Mouse (Mus musculus) intestine, embryonic 15.5 days (tissue): ENCODE results near the gene Timp3. TPM values are rescaled to one million over a fixed set of nuclear protein-coding genes. Genes with fewer than 3 reads are reported as not detected.
A peak's percentile ranks its signal among the peaks of the same experiment; 100 is the strongest.

Source experiments
- ATAC-seq: fragments of 200-750 bp; cut with Nextera tagmentation; 2 replicates; pipeline ENCODE4 v1.8.0; 2017; ENCODE audit warnings: moderate TSS enrichment, moderate library complexity
- H3K27ac ChIP-seq: fragments of 300-500 bp; sonication (generic); 2 replicates; pipeline ENCODE4 v1.5.1; 2015; ENCODE audit warnings: mild to moderate bottlenecking, inconsistent platforms
- H3K27me3 ChIP-seq: fragments of 300-500 bp; sonication (generic); replicated peaks from 2 replicates; pipeline ENCODE4 v1.6.1; 2015; ENCODE audit warnings: inconsistent platforms
- H3K36me3 ChIP-seq: fragments of 300-500 bp; sonication (generic); 2 replicates; pipeline ENCODE4 v1.6.1; 2015; ENCODE audit warnings: inconsistent platforms
- H3K4me1 ChIP-seq: fragments of 300-500 bp; sonication (generic); replicated peaks from 2 replicates; pipeline ENCODE4 v1.6.1; 2015; ENCODE audit warnings: inconsistent platforms
- H3K4me2 ChIP-seq: fragments of 300-500 bp; sonication (generic); replicated peaks from 2 replicates; pipeline ENCODE4 v1.6.1; 2015; ENCODE audit warnings: mild to moderate bottlenecking, inconsistent platforms
- H3K4me3 ChIP-seq: fragments of 300-500 bp; sonication (generic); replicated peaks from 2 replicates; pipeline ENCODE4 v1.5.1; 2015; ENCODE audit warnings: inconsistent platforms
- H3K9ac ChIP-seq: fragments of 300-500 bp; sonication (generic); 2 replicates; pipeline ENCODE4 v1.6.1; 2015; ENCODE audit warnings: inconsistent platforms
- H3K9me3 ChIP-seq: fragments of 300-500 bp; sonication (generic); 2 replicates; pipeline ENCODE4 v1.6.1; 2016; ENCODE audit warnings: inconsistent platforms
- WGBS: fragments of 180-500 bp; shearing (Covaris S2); methylation state at CpG from one replicate; pipeline ENCODE4 v1.1.7; 2015; 5-methylcytosine and 5-hydroxymethylcytosine counted together
- polyA plus RNA-seq: library from polyadenylated mRNA; unstranded; fragments of >200 nt; fragmentation: Nextera tagmentation; extraction: Ambion mirVana; gene quantifications from 2 replicates; pipeline ENCODE4 v1.2.1, GENCODE M21; 2015

Timp3 gene
- polyA plus RNA-seq, 1 experiment from 2014 or later, result 44.6 TPM

DNA sequence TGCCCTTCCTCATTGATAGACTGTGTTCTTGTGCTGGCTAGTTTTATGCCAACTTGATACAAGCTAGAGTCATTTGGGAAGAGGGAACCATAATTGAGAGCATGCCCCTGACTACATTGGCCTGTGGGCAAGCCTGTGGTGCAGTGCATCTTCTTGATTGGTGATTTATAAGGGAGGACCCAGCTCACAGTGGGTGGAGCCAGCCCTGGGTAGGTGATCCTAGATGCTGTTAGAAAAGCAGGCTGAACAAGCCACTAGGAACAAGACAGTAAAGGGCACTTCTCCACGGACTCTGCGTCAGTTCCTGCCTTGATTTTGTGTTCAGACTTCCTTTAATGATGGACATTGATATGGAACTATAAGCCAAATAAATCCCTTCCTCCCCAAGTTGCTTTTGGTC lies 84.5 kb downstream of the Timp3 start:
- H3K36me3 ChIP-seq, result no peaks in the 10 kb centered on the region

GRCm38 (mm10) chr10:86385656-86386055 lies 85.5 kb downstream of the Timp3 start:
- no peaks in the 10 kb centered on the region for H3K9me3 ChIP-seq
- no peak for ATAC-seq
- no peaks in the 10 kb centered on the region for H3K27me3 ChIP-seq
- H3K9ac ChIP-seq, result no peak overlapping the region
- H3K36me3 ChIP-seq, result no peaks in the 10 kb centered on the region
- 75% methylated on average over 4 of the region's 4 CpGs for WGBS
- no peak overlapping the region for H3K4me3 ChIP-seq
- H3K4me1 ChIP-seq, result peaks cover 6% of the 10 kb centered on the region
- H3K27ac ChIP-seq, result no peak overlapping the region
- H3K4me2 ChIP-seq, result no peak overlapping the region

More for the DNA sequence above, 84.5 kb downstream of the Timp3 start:
- peaks cover 6% of the 10 kb centered on the region for H3K4me1 ChIP-seq
- H3K27me3 ChIP-seq, result no peaks in the 10 kb centered on the region
- 86% methylated on average over 2 of the region's 2 CpGs for WGBS
- H3K9ac ChIP-seq, result no peak overlapping the region
- no peak overlapping the region for H3K4me2 ChIP-seq
- H3K4me3 ChIP-seq, result no peak overlapping the region
- H3K9me3 ChIP-seq, result no peaks in the 10 kb centered on the region
- no peak for ATAC-seq
- no peak overlapping the region for H3K27ac ChIP-seq

DNA sequence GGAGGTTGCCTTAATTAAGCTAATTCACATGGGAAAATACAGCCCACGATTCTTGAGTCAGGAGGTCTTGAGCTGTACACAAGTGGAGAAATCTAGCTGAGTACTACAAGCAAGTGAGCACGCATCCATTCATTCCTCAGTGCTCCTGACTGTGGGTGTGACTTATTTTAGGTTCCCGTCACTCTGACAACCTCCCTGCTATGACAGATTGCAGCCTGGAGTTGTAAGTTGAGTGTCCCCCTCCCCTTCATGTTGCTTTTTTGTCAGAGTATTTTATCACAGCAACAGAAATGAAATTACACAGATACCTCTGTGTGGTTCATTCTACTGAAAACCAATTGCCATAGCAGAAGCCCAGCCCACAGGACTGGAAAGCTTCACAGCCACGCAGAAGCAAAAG lies 86.1 kb downstream of the Timp3 start:
- ATAC-seq, result no peak
- Histone ChIP-seq H3K4me3 (no peak overlapping the region), H3K4me1 (peaks cover 6% of the 10 kb centered on the region), H3K27ac (no peak overlapping the region), H3K27me3 (no peaks in the 10 kb centered on the region), H3K4me2 (no peak overlapping the region), H3K36me3 (no peaks in the 10 kb centered on the region), H3K9ac (no peak overlapping the region), H3K9me3 (no peaks in the 10 kb centered on the region)
- WGBS, result 67% methylated on average over 4 of the region's 4 CpGs

GRCm38 (mm10) chr10:86387821-86388440 lies 87.8 kb downstream of the Timp3 start:
- Histone ChIP-seq H3K9me3 (no peaks in the 10 kb centered on the region), H3K36me3 (no peaks in the 10 kb centered on the region), H3K4me3 (no peak overlapping the region), H3K4me1 (peaks cover 3% of the 10 kb centered on the region; the same call in 1 of the 2 replicates), H3K4me2 (no peak overlapping the region), H3K27me3 (no peaks in the 10 kb centered on the region), H3K9ac (no peak overlapping the region), H3K27ac (no peak overlapping the region)
- 0 out of 2 replicates have a peak, but pooled peaks have one; percentile 43 for ATAC-seq
- WGBS, result 60% methylated on average over 5 of the region's 5 CpGs

GRCm38 (mm10) chr10:86388803-86389202 lies 88.6 kb downstream of the Timp3 start:
- Histone ChIP-seq H3K36me3 (no peaks in the 10 kb centered on the region), H3K9me3 (no peaks in the 10 kb centered on the region), H3K27me3 (no peaks in the 10 kb centered on the region), H3K4me1 (peaks cover 3% of the 10 kb centered on the region; the same call in 1 of the 2 replicates), H3K4me3 (no peak overlapping the region), H3K9ac (no peak overlapping the region), H3K4me2 (no peak overlapping the region), H3K27ac (no peak overlapping the region)
- no peak for ATAC-seq
- WGBS, result 88% methylated on average over 6 of the region's 6 CpGs

DNA sequence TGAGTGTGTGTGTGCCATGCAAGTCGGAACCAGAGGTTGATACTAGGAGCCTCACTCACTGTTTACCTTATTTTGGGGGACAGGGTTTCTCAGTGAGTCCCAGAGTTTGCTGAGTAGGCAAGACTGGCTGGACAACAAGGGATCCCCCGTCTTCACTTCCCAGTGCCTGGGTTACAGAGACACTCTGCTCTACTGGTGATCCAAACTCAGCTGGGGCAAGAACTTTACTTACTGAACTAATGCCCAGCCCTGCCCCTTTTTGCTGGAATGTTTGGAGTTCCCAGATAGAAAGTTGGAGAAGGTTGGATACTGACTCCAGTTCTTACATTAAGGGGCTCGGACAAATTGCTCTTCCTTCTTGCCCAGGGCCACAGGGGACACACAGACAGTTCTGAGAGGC lies 89.2 kb downstream of the Timp3 start:
- Histone ChIP-seq H3K9ac (no peak overlapping the region), H3K27ac (no peak overlapping the region), H3K36me3 (no peaks in the 10 kb centered on the region), H3K4me3 (no peak overlapping the region), H3K4me2 (no peak overlapping the region), H3K27me3 (no peaks in the 10 kb centered on the region), H3K4me1 (peaks cover 3% of the 10 kb centered on the region; the same call in 1 of the 2 replicates), H3K9me3 (no peaks in the 10 kb centered on the region)
- no peak for ATAC-seq
- 78% methylated on average over 3 of the region's 3 CpGs for WGBS

DNA sequence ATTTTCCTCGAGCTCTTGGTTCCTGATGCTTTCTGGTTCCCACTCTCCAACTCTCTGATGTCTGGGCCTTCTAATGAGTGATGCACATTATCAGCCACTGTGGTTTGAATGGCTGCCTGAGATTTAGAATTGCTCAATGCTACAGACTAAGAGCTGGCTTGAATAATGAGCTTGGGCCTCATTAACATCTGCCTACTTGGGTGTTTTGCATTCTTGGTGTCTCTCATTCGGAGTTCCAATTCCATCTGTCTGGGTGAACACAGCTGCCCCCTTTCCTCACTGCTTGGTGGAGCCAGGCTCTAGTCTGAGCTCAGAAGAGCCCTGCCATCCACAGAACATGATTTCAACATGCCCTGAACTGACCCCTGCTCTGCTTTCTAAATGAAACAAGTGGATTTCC lies 89.7 kb downstream of the Timp3 start:
- no peak overlapping the region for H3K27ac ChIP-seq
- no peak overlapping the region for H3K4me2 ChIP-seq
- no peaks in the 10 kb centered on the region for H3K27me3 ChIP-seq
- peaks cover 3% of the 10 kb centered on the region; the same call in 1 of the 2 replicates for H3K4me1 ChIP-seq
- no peak overlapping the region for H3K4me3 ChIP-seq
- no peak overlapping the region for H3K9ac ChIP-seq
- ATAC-seq, result no peak
- H3K36me3 ChIP-seq, result no peaks in the 10 kb centered on the region
- 52% methylated on average over 2 of the region's 2 CpGs for WGBS
- H3K9me3 ChIP-seq, result no peaks in the 10 kb centered on the region

DNA sequence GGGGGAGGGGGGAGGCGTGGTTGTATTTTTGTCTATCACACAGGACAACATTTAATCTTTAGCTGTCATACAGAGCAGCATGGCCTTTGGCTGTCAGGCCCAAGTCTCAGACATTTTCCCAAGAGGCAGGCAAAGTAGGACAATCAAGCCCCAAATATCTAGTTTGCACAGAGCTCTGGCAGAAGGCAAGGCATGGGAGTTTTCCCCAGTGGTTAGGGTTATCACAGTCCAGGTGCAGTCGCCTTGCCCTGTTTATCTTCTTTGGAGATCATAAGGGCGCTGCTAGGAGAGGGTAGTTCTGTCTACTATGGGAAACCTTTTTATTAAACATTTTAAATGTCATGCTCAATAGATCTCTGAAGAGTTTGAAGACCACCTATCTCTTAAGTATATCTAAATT lies 92.2 kb downstream of the Timp3 start:
- H3K4me3 ChIP-seq, result no peak overlapping the region
- ATAC-seq, result no peak
- 79% methylated on average over 3 of the region's 3 CpGs for WGBS
- H3K27me3 ChIP-seq, result no peaks in the 10 kb centered on the region
- H3K36me3 ChIP-seq, result no peaks in the 10 kb centered on the region
- no peak overlapping the region for H3K4me2 ChIP-seq
- H3K9me3 ChIP-seq, result no peaks in the 10 kb centered on the region
- no peak overlapping the region for H3K9ac ChIP-seq
- 0 out of 2 replicates have a peak, but pooled peaks cover 3% of the 10 kb centered on the region for H3K4me1 ChIP-seq
- H3K27ac ChIP-seq, result no peak overlapping the region

GRCm38 (mm10) chr10:86397577-86398346 lies 97.6 kb downstream of the Timp3 start:
- H3K36me3 ChIP-seq, result no peaks in the 10 kb centered on the region
- no peak overlapping the region for H3K4me2 ChIP-seq
- no peak for ATAC-seq
- H3K27me3 ChIP-seq, result no peaks in the 10 kb centered on the region
- no peak overlapping the region for H3K4me3 ChIP-seq
- H3K9ac ChIP-seq, result no peak overlapping the region
- no peaks in the 10 kb centered on the region for H3K4me1 ChIP-seq
- H3K27ac ChIP-seq, result no peak overlapping the region
- H3K9me3 ChIP-seq, result no peaks in the 10 kb centered on the region
- 78% methylated on average over 4 of the region's 4 CpGs for WGBS

GRCm38 (mm10) chr10:86398347-86398720 lies 98.2 kb downstream of the Timp3 start:
- WGBS, result 69% methylated on average over 2 of the region's 2 CpGs
- no peaks in the 10 kb centered on the region for H3K9me3 ChIP-seq
- H3K27me3 ChIP-seq, result no peaks in the 10 kb centered on the region
- H3K27ac ChIP-seq, result no peak overlapping the region
- no peak overlapping the region for H3K4me2 ChIP-seq
- no peak overlapping the region for H3K9ac ChIP-seq
- H3K36me3 ChIP-seq, result no peaks in the 10 kb centered on the region
- no peak overlapping the region for H3K4me3 ChIP-seq
- ATAC-seq, result no peak
- no peaks in the 10 kb centered on the region for H3K4me1 ChIP-seq
